Mouse (Mus musculus): ENCODE measurements around the gene Fam83e. TPM values are rescaled to one million over a fixed set of nuclear protein-coding genes. Genes with fewer than 3 reads are reported as not detected.

Gene Fam83e
- polyA plus RNA-seq, 1 experiment from 2014 or later = 21.6 TPM

GRCm38 (mm10) chr7:45741308-45741707 is 20.3 kb downstream of the Fam83e start:
- 83% methylated on average over 12 of the region's 12 CpGs for WGBS
- H3K4me1 ChIP-seq (replicated peaks; ENCODE audit: control insufficient read depth, insufficient read depth) = no peaks in the 10 kb centered on the region
- ATAC-seq (ENCODE audit: low FRiP score, low TSS enrichment) (no peak), DNase-seq (ENCODE audit: low spot score) (no peak)
- H3K9ac ChIP-seq (ENCODE audit: low read length) = no peak overlapping the region
- no peak overlapping the region for H3K4me3 ChIP-seq (ENCODE audit: low read depth, low read length)
- H3K27ac ChIP-seq (replicated peaks) = no peak overlapping the region
- H3K36me3 ChIP-seq (ENCODE audit: control insufficient read depth, insufficient read depth, low read length) = no peaks in the 10 kb centered on the region
- TF ChIP-seq EP300 (optimal IDR thresholded peaks at IDR 0.05) (no peak), CTCF (IDR thresholded peaks at IDR 0.05; ENCODE audit: low read depth) (no peak)
- no peaks in the 10 kb centered on the region for H3K9me3 ChIP-seq (ENCODE audit: control insufficient read depth, low read length)
- H3K27me3 ChIP-seq (ENCODE audit: control insufficient read depth, insufficient read depth, low read length) = no peaks in the 10 kb centered on the region
- no peak overlapping the region for H3K4me2 ChIP-seq (replicated peaks; ENCODE audit: low read depth)

- Histone ChIP-seq H3K27ac (replicated peaks) (no peak overlapping the region), H3K36me3 (ENCODE audit: control insufficient read depth, insufficient read depth, low read length) (no peaks in the 10 kb centered on the region), H3K4me3 (ENCODE audit: low read depth, low read length) (no peak overlapping the region), H3K9me3 (ENCODE audit: control insufficient read depth, low read length) (no peaks in the 10 kb centered on the region), H3K9ac (ENCODE audit: low read length) (no peak overlapping the region), H3K27me3 (ENCODE audit: control insufficient read depth, insufficient read depth, low read length) (no peaks in the 10 kb centered on the region), H3K4me1 (replicated peaks; ENCODE audit: control insufficient read depth, insufficient read depth) (no peaks in the 10 kb centered on the region), H3K4me2 (replicated peaks; ENCODE audit: low read depth) (peak overlapping the region; percentile 43)
- no peak for TF ChIP-seq CTCF (IDR thresholded peaks at IDR 0.05; ENCODE audit: low read depth)
- TF ChIP-seq EP300 (optimal IDR thresholded peaks at IDR 0.05) = no peak
- ATAC-seq (ENCODE audit: low FRiP score, low TSS enrichment) (peak; percentile 43; the same call in 1 of the 2 replicates), DNase-seq (ENCODE audit: low spot score) (peak; percentile 46)
- WGBS = 36% methylated on average over 11 of the region's 11 CpGs
Observed at GRCm38 (mm10) chr7:45741777-45742176, 20.8 kb downstream of the Fam83e start.

GRCm38 (mm10) chr7:45742338-45742737 is 21.3 kb downstream of the Fam83e start:
- Histone ChIP-seq H3K27ac (replicated peaks) (no peak overlapping the region), H3K9ac (ENCODE audit: low read length) (0 out of 2 replicates have a peak overlapping the region, but pooled peaks have one; percentile 4), H3K4me3 (ENCODE audit: low read depth, low read length) (no peak overlapping the region), H3K4me1 (replicated peaks; ENCODE audit: control insufficient read depth, insufficient read depth) (no peaks in the 10 kb centered on the region), H3K4me2 (replicated peaks; ENCODE audit: low read depth) (peak overlapping the region; percentile 43), H3K36me3 (ENCODE audit: control insufficient read depth, insufficient read depth, low read length) (no peaks in the 10 kb centered on the region), H3K9me3 (ENCODE audit: control insufficient read depth, low read length) (no peaks in the 10 kb centered on the region), H3K27me3 (ENCODE audit: control insufficient read depth, insufficient read depth, low read length) (no peaks in the 10 kb centered on the region)
- no peak for TF ChIP-seq EP300 (optimal IDR thresholded peaks at IDR 0.05)
- peak; percentile 58 for TF ChIP-seq CTCF (IDR thresholded peaks at IDR 0.05; ENCODE audit: low read depth)
- WGBS = 31% methylated on average over 19 of the region's 19 CpGs
- peak; percentile 57 for DNase-seq (ENCODE audit: low spot score)
- peak; percentile 33 for ATAC-seq (ENCODE audit: low FRiP score, low TSS enrichment)

- ATAC-seq (ENCODE audit: low FRiP score, low TSS enrichment) (peak; percentile 84), DNase-seq (ENCODE audit: low spot score) (peak; percentile 94)
- no peaks in the 10 kb centered on the region for H3K9me3 ChIP-seq (ENCODE audit: control insufficient read depth, low read length)
- no peak for TF ChIP-seq CTCF (IDR thresholded peaks at IDR 0.05; ENCODE audit: low read depth)
- TF ChIP-seq EP300 (optimal IDR thresholded peaks at IDR 0.05) = no peak
- H3K27me3 ChIP-seq (ENCODE audit: control insufficient read depth, insufficient read depth, low read length) = no peaks in the 10 kb centered on the region
- H3K4me2 ChIP-seq (replicated peaks; ENCODE audit: low read depth) = no peak overlapping the region
- H3K4me3 ChIP-seq (ENCODE audit: low read depth, low read length) = no peak overlapping the region
- no peaks in the 10 kb centered on the region for H3K4me1 ChIP-seq (replicated peaks; ENCODE audit: control insufficient read depth, insufficient read depth)
- H3K9ac ChIP-seq (ENCODE audit: low read length) = no peak overlapping the region
- H3K27ac ChIP-seq (replicated peaks) = no peak overlapping the region
- 21% methylated on average over 2 of the region's 2 CpGs for WGBS
- no peaks in the 10 kb centered on the region for H3K36me3 ChIP-seq (ENCODE audit: control insufficient read depth, insufficient read depth, low read length)
Observed at GRCm38 (mm10) chr7:45744387-45744786, 23.4 kb downstream of the Fam83e start.

- ATAC-seq (ENCODE audit: low FRiP score, low TSS enrichment) (no peak), DNase-seq (ENCODE audit: low spot score) (no peak)
- Histone ChIP-seq H3K4me1 (replicated peaks; ENCODE audit: control insufficient read depth, insufficient read depth) (no peaks in the 10 kb centered on the region), H3K4me2 (replicated peaks; ENCODE audit: low read depth) (no peak overlapping the region), H3K4me3 (ENCODE audit: low read depth, low read length) (no peak overlapping the region), H3K9me3 (ENCODE audit: control insufficient read depth, low read length) (no peaks in the 10 kb centered on the region), H3K9ac (ENCODE audit: low read length) (no peak overlapping the region), H3K36me3 (ENCODE audit: control insufficient read depth, insufficient read depth, low read length) (no peaks in the 10 kb centered on the region), H3K27me3 (ENCODE audit: control insufficient read depth, insufficient read depth, low read length) (no peaks in the 10 kb centered on the region), H3K27ac (replicated peaks) (no peak overlapping the region)
- 59% methylated on average over 6 of the region's 6 CpGs for WGBS
- TF ChIP-seq EP300 (optimal IDR thresholded peaks at IDR 0.05) (no peak), CTCF (IDR thresholded peaks at IDR 0.05; ENCODE audit: low read depth) (peak; percentile 65)
Observed at GRCm38 (mm10) chr7:45746518-45746917, 25.5 kb downstream of the Fam83e start.

GRCm38 (mm10) chr7:45747450-45747849 is 26.4 kb downstream of the Fam83e start:
- Histone ChIP-seq H3K9ac (ENCODE audit: low read length) (no peak overlapping the region), H3K27me3 (ENCODE audit: control insufficient read depth, insufficient read depth, low read length) (no peaks in the 10 kb centered on the region), H3K4me2 (replicated peaks; ENCODE audit: low read depth) (no peak overlapping the region), H3K4me3 (ENCODE audit: low read depth, low read length) (no peak overlapping the region), H3K4me1 (replicated peaks; ENCODE audit: control insufficient read depth, insufficient read depth) (no peaks in the 10 kb centered on the region), H3K36me3 (ENCODE audit: control insufficient read depth, insufficient read depth, low read length) (no peaks in the 10 kb centered on the region), H3K27ac (replicated peaks) (no peak overlapping the region), H3K9me3 (ENCODE audit: control insufficient read depth, low read length) (no peaks in the 10 kb centered on the region)
- ATAC-seq (ENCODE audit: low FRiP score, low TSS enrichment) (no peak), DNase-seq (ENCODE audit: low spot score) (no peak)
- TF ChIP-seq CTCF (IDR thresholded peaks at IDR 0.05; ENCODE audit: low read depth) (no peak), EP300 (optimal IDR thresholded peaks at IDR 0.05) (no peak)
- WGBS = 82% methylated on average over 5 of the region's 5 CpGs

Measured in stomach, postnatal 0 days (tissue).